Mouse (Mus musculus) CH12.LX (cell line): ENCODE results near the gene Il27. TPM values are rescaled to one million over a fixed set of nuclear protein-coding genes. Genes with fewer than 3 reads are reported as not detected.

ENCODE experiments used
- DNase-seq: peaks from one replicate; pipeline ENCODE4 v3.0.0-alpha.2; 2013; ENCODE audit errors: extremely low read depth
- H3K27ac ChIP-seq: 2 replicates; pipeline ENCODE4 v1.5.1; 2012; ENCODE audit warnings: low read depth, mild to moderate bottlenecking, control low read depth, moderate library complexity; ENCODE audit not compliant: insufficient read depth
- H3K27me3 ChIP-seq: replicated peaks from 2 replicates; pipeline ENCODE3; 2012; ENCODE audit warnings: inconsistent platforms
- H3K36me3 ChIP-seq, 2 experiments: replicated peaks in 1 of 2; 2 replicates each; pipeline versions ENCODE3 to v1.6.1; 2012; ENCODE audit warnings: inconsistent platforms in 1 of 2, low read length in 1 of 2, mild to moderate bottlenecking in 1 of 2, mixed read lengths in 1 of 2, moderate library complexity in 1 of 2; ENCODE audit not compliant: control insufficient read depth in 1 of 2, insufficient read depth in 1 of 2
- H3K4me1 ChIP-seq, 2 experiments: 2 replicates each; pipeline ENCODE4 v1.6.1; 2012; ENCODE audit warnings: inconsistent platforms in 1 of 2, moderate library complexity in 1 of 2; ENCODE audit not compliant: insufficient read depth in 2 of 2, control insufficient read depth in 1 of 2
- H3K4me2 ChIP-seq: 2 replicates; pipeline ENCODE4 v1.6.1; 2012; ENCODE audit warnings: low read depth, mild to moderate bottlenecking, control low read depth; ENCODE audit not compliant: poor library complexity, insufficient read depth, severe bottlenecking
- H3K4me3 ChIP-seq, 3 experiments: fragments of 150-350 bp in 1 of 3; sonication (generic) in 1 of 3; replicated peaks in 1 of 3; 2 replicates each; pipeline versions ENCODE3 to v1.5.1; 2011 to 2012; ENCODE audit warnings: low read depth in 2 of 3, low read length in 2 of 3, mild to moderate bottlenecking in 2 of 3, moderate library complexity in 2 of 3, control low read depth in 1 of 3, improper control_type of control experiment in 1 of 3, inconsistent platforms in 1 of 3, mixed read lengths in 1 of 3; ENCODE audit not compliant: poor library complexity in 1 of 3
- H3K79me2 ChIP-seq: replicated peaks from 2 replicates; pipeline ENCODE4 v1.6.1; 2012; ENCODE audit warnings: mild to moderate bottlenecking, moderate library complexity; ENCODE audit not compliant: control insufficient read depth, poor library complexity, insufficient read depth, severe bottlenecking; ENCODE audit errors: extremely low read depth
- H3K9ac ChIP-seq: 2 replicates; pipeline ENCODE4 v1.6.1; 2012; ENCODE audit warnings: low read depth, mild to moderate bottlenecking, control low read depth, moderate library complexity; ENCODE audit not compliant: insufficient read depth
- H3K9me3 ChIP-seq: replicated peaks from 2 replicates; pipeline ENCODE3; 2012; ENCODE audit warnings: low read length, inconsistent platforms, mixed read lengths
- BHLHE40 ChIP-seq: IDR thresholded peaks from 2 replicates; pipeline ENCODE4 v1.6.1; 2011; ENCODE audit warnings: mild to moderate bottlenecking, low read depth, low read length, improper control_type of control experiment
- CHD1 ChIP-seq: IDR thresholded peaks from 2 replicates; pipeline ENCODE4 v1.6.1; 2012; ENCODE audit warnings: low read depth, low read length, improper control_type of control experiment, inconsistent platforms
- CTCF ChIP-seq, 2 experiments: IDR thresholded peaks in 1 of 2; conservative IDR thresholded peaks in 1 of 2; 2 replicates each; pipeline ENCODE4 v1.5.1; 2011 to 2012; ENCODE audit warnings: low read depth in 2 of 2, low read length in 2 of 2, improper control_type of control experiment in 1 of 2, inconsistent platforms in 1 of 2, mild to moderate bottlenecking in 1 of 2, moderate library complexity in 1 of 2
- E2F4 ChIP-seq: IDR thresholded peaks from 2 replicates; pipeline ENCODE4 v1.6.1; 2011; ENCODE audit warnings: low read depth, low read length, improper control_type of control experiment; ENCODE audit not compliant: insufficient replicate concordance
- EP300 ChIP-seq: IDR thresholded peaks from 2 replicates; pipeline ENCODE4 v1.6.1; 2011; ENCODE audit warnings: low read length, improper control_type of control experiment
- ETS1 ChIP-seq: conservative IDR thresholded peaks from 2 replicates; pipeline ENCODE4 v1.6.1; 2012; ENCODE audit warnings: low read depth, mild to moderate bottlenecking, inconsistent platforms, low read length, improper control_type of control experiment, moderate library complexity
- IRF4 ChIP-seq: IDR thresholded peaks from 2 replicates; pipeline ENCODE4 v1.6.1; 2014; ENCODE audit warnings: low read depth, mild to moderate bottlenecking, inconsistent platforms, low read length, improper control_type of control experiment
- MAX ChIP-seq: IDR thresholded peaks from 2 replicates; pipeline ENCODE4 v1.6.1; 2011; ENCODE audit warnings: low read length, improper control_type of control experiment
- MEF2A ChIP-seq: IDR thresholded peaks from 2 replicates; pipeline ENCODE4 v1.6.1; 2014; ENCODE audit warnings: low read depth, mild to moderate bottlenecking, inconsistent platforms, low read length, improper control_type of control experiment, borderline replicate concordance
- MXI1 ChIP-seq: IDR thresholded peaks from 2 replicates; pipeline ENCODE4 v1.6.1; 2011; ENCODE audit warnings: mild to moderate bottlenecking, low read depth, low read length, improper control_type of control experiment
- NELFE ChIP-seq: IDR thresholded peaks from 2 replicates; pipeline ENCODE4 v1.6.1; 2011; ENCODE audit warnings: low read depth, low read length, improper control_type of control experiment
- NRF1 ChIP-seq: IDR thresholded peaks from 2 replicates; pipeline ENCODE4 v1.6.1; 2014; ENCODE audit warnings: low read depth, mild to moderate bottlenecking, inconsistent platforms, low read length, improper control_type of control experiment, moderate library complexity
- POLR2AphosphoS2 ChIP-seq: IDR thresholded peaks from 2 replicates; pipeline ENCODE4 v1.6.1; 2011; ENCODE audit warnings: low read depth, low read length, improper control_type of control experiment
- TCF12 ChIP-seq: IDR thresholded peaks from 2 replicates; pipeline ENCODE4 v1.6.1; 2014; ENCODE audit warnings: low read depth, mild to moderate bottlenecking, inconsistent platforms, low read length, improper control_type of control experiment
- USF2 ChIP-seq: conservative IDR thresholded peaks from 2 replicates; pipeline ENCODE4 v1.6.1; 2011; ENCODE audit warnings: low read depth, low read length, improper control_type of control experiment
- ZMIZ1 ChIP-seq: IDR thresholded peaks from 2 replicates; pipeline ENCODE4 v1.6.1; 2012; ENCODE audit warnings: low read depth, mild to moderate bottlenecking, inconsistent platforms, low read length, improper control_type of control experiment
- ZNF384 ChIP-seq: IDR thresholded peaks from 2 replicates; pipeline ENCODE4 v1.6.1; 2012; ENCODE audit warnings: low read depth, low read length, improper control_type of control experiment, inconsistent platforms
- dilution Hi-C: fragments of 300-500 bp; cut with MboI; formaldehyde crosslinking; loops from 2 replicates; pipeline ENCODE4 v1.14.3; 2020; ENCODE audit warnings: low sequenced_read_pairs; ENCODE audit not compliant: extremely low pct_unique_long_range_greater_than_20kb, extremely low pct_ligation_motif_present
- in situ Hi-C: fragments of 300-500 bp; cut with MboI; formaldehyde crosslinking; loops from 3 replicates; pipeline ENCODE4 v1.14.3; 2019; ENCODE audit warnings: low sequenced_read_pairs, low pct_ligation_motif_present, low pct_unique_long_range_greater_than_20kb, mixed read lengths
- polyA plus RNA-seq: library from polyadenylated mRNA; unstranded; fragments of >175 nt; gene quantifications from 2 replicates; pipeline ENCODE4 v1.2.1, GENCODE M21; 2012; ENCODE audit warnings: low read depth; ENCODE audit not compliant: insufficient read length
- total RNA-seq, 2 experiments: library from RNA; depleted of rRNA; stranded (reverse); fragments of 300-350 nt in 1 of 2; fragments of >200 nt in 1 of 2; gene quantifications; 2 replicates each; pipeline ENCODE4 v1.2.3; 2012 to 2014

Gene Il27
- total and polyA plus RNA-seq, 3 experiments = 0.31 TPM; not detected in 2

GRCm38 (mm10) chr7:126602650-126603049, 7.9 kb upstream of the Il27 start:
- Histone ChIP-seq H3K4me2 (no peak overlapping the region), H3K4me1 (peaks cover 22 to 38% of the 10 kb centered on the region in 2 experiments), H3K4me3 (no peak overlapping the region), H3K79me2 (no peaks in the 10 kb centered on the region), H3K9ac (no peak overlapping the region), H3K36me3 (no peaks in the 10 kb centered on the region), H3K27ac (no peak overlapping the region), H3K27me3 (no peaks in the 10 kb centered on the region), H3K9me3 (no peaks in the 10 kb centered on the region)
- no peak for TF ChIP-seq USF2
- TF ChIP-seq MXI1 = no peak
- no peak for TF ChIP-seq NELFE
- TF ChIP-seq MAX = no peak
- TF ChIP-seq ZNF384 = no peak
- TF ChIP-seq ETS1 = no peak
- no peak for TF ChIP-seq POLR2AphosphoS2
- TF ChIP-seq ZMIZ1 = no peak
- in situ Hi-C loops (no loop called here), dilution Hi-C loops (no loop called here)
- DNase-seq = no peak

- 0 out of 2 replicates have a peak, but pooled peaks have one; percentile 32 for TF ChIP-seq TCF12
- TF ChIP-seq NRF1 = no peak
- peak; percentile 68 for TF ChIP-seq EP300
- no peak for TF ChIP-seq CTCF (conservative IDR thresholded peaks at IDR 0.05 in 1 of 2, IDR thresholded peaks at IDR 0.05 in 1 of 2; ENCODE audit: low read depth in 2 of 2, low read length in 2 of 2)
- no peak for TF ChIP-seq E2F4
- TF ChIP-seq CHD1 = no peak
- 0 out of 2 replicates have a peak, but pooled peaks have one; percentile 14 for TF ChIP-seq BHLHE40
- peak; percentile 56; the same call in 1 of the 2 replicates for TF ChIP-seq MEF2A
- peak; percentile 61; the same call in 1 of the 2 replicates for TF ChIP-seq IRF4
- Histone ChIP-seq H3K36me3 (no peaks in the 10 kb centered on the region), H3K4me2 (no peak overlapping the region), H3K9ac (no peak overlapping the region), H3K27me3 (no peaks in the 10 kb centered on the region), H3K27ac (no peak overlapping the region), H3K4me3 (no peak overlapping the region), H3K79me2 (no peaks in the 10 kb centered on the region), H3K4me1 (peaks cover 22 to 37% of the 10 kb centered on the region in 2 experiments), H3K9me3 (no peaks in the 10 kb centered on the region)
- in situ Hi-C loops = no loop called here
- dilution Hi-C loops = no loop called here
- no peak for DNase-seq
Measured at GRCm38 (mm10) chr7:126601896-126602295, 7.2 kb upstream of the Il27 start.
